Mouse (Mus musculus) midbrain, embryonic 15.5 days (tissue): ENCODE data around the gene Grip2. TPM values are rescaled to one million over a fixed set of nuclear protein-coding genes. Genes with fewer than 3 reads are reported as not detected.
A peak's percentile ranks its signal among the peaks of the same experiment; 100 is the strongest.

Source experiments
- ATAC-seq: fragments of 200-750 bp; cut with Nextera tagmentation; replicated peaks from 2 replicates; pipeline ENCODE4 v1.8.0; 2017; ENCODE audit warnings: moderate TSS enrichment
- H3K27ac ChIP-seq: fragments of 300-500 bp; sonication (generic); 2 replicates; pipeline ENCODE4 v1.5.1; 2015; ENCODE audit warnings: mild to moderate bottlenecking, inconsistent platforms
- H3K27me3 ChIP-seq: fragments of 300-500 bp; sonication (generic); replicated peaks from 2 replicates; pipeline ENCODE4 v1.6.1; 2015; ENCODE audit warnings: inconsistent platforms
- H3K36me3 ChIP-seq: fragments of 300-500 bp; sonication (generic); replicated peaks from 2 replicates; pipeline ENCODE4 v1.6.1; 2015; ENCODE audit warnings: inconsistent platforms
- H3K4me1 ChIP-seq: fragments of 300-500 bp; sonication (generic); 2 replicates; pipeline ENCODE4 v1.6.1; 2015; ENCODE audit warnings: inconsistent platforms
- H3K4me2 ChIP-seq: fragments of 300-500 bp; sonication (generic); 2 replicates; pipeline ENCODE4 v1.6.1; 2015; ENCODE audit warnings: inconsistent platforms, mild to moderate bottlenecking, moderate library complexity
- H3K4me3 ChIP-seq: fragments of 300-500 bp; sonication (generic); 2 replicates; pipeline ENCODE4 v1.5.1; 2015; ENCODE audit warnings: mild to moderate bottlenecking, inconsistent platforms
- H3K9ac ChIP-seq: fragments of 300-500 bp; sonication (generic); 2 replicates; pipeline ENCODE4 v1.6.1; 2015; ENCODE audit warnings: mild to moderate bottlenecking, inconsistent platforms
- H3K9me3 ChIP-seq: fragments of 300-500 bp; sonication (generic); 2 replicates; pipeline ENCODE4 v1.6.1; 2016; ENCODE audit warnings: inconsistent platforms
- WGBS: fragments of 180-500 bp; shearing (Covaris S2); methylation state at CpG from one replicate; pipeline ENCODE4 v1.1.7; 2015; ENCODE audit warnings: mixed read lengths; 5-methylcytosine and 5-hydroxymethylcytosine counted together
- polyA plus RNA-seq: library from polyadenylated mRNA; unstranded; fragments of >200 nt; fragmentation: Nextera tagmentation; extraction: Ambion mirVana; gene quantifications from 2 replicates; pipeline ENCODE4 v1.2.1, GENCODE M21; 2015

Gene Grip2
- polyA plus RNA-seq, 1 experiment from 2014 or later: 10.7 TPM

DNA sequence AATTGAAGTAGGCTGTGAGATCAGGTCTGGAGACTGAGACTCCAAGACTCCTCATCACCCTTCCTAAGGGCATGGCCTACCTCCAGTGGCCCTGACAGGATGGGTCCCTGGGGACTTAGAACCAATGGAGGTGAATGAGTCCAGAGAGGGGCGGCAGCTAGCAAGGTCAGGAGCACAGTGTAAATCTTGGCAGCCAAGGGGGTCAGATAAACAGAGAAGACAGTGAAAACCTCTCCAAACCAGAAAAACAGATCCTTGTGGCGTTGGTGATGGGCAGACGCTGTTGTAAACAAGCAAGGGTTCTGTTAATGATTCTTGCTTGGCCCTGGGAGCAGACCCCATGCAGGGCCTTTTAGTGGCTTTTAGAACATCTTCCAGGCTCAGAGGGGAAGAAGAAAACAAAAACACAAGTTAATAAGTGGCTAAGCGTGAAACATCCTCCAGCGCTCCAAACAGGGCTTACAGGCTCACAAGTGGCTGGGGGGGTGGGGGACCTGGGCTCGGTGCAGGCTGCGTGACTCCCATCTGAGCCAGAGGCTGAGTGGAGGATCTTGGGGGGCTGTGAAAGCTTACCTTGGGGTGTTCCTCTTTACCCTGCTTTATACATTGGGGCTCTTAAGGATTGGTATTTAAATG lies 81.0 kb downstream of the Grip2 start:
- WGBS: 81% methylated on average over 7 of the region's 7 CpGs
- Histone ChIP-seq H3K9ac (no peak overlapping the region), H3K9me3 (no peaks in the 10 kb centered on the region), H3K36me3 (peaks cover 55% of the 10 kb centered on the region), H3K4me3 (no peak overlapping the region), H3K27ac (no peak overlapping the region), H3K27me3 (no peaks in the 10 kb centered on the region), H3K4me1 (no peaks in the 10 kb centered on the region), H3K4me2 (no peak overlapping the region)
- no peak for ATAC-seq

- H3K4me1 ChIP-seq: no peaks in the 10 kb centered on the region
- ATAC-seq: no peak
- H3K36me3 ChIP-seq: peaks cover 51% of the 10 kb centered on the region
- H3K9ac ChIP-seq: no peak overlapping the region
- no peaks in the 10 kb centered on the region for H3K9me3 ChIP-seq
- no peak overlapping the region for H3K4me3 ChIP-seq
- H3K4me2 ChIP-seq: no peak overlapping the region
- 87% methylated on average over 3 of the region's 3 CpGs for WGBS
- no peak overlapping the region for H3K27ac ChIP-seq
- no peaks in the 10 kb centered on the region for H3K27me3 ChIP-seq
Observed at GRCm38 (mm10) chr6:91745246-91745645, 81.8 kb downstream of the Grip2 start.

- H3K4me3 ChIP-seq: no peak overlapping the region
- 61% methylated on average over 4 of the region's 4 CpGs for WGBS
- no peaks in the 10 kb centered on the region for H3K27me3 ChIP-seq
- H3K4me2 ChIP-seq: no peak overlapping the region
- H3K9ac ChIP-seq: no peak overlapping the region
- H3K9me3 ChIP-seq: no peaks in the 10 kb centered on the region
- no peak for ATAC-seq
- H3K36me3 ChIP-seq: peaks cover 50% of the 10 kb centered on the region
- H3K27ac ChIP-seq: no peak overlapping the region
- H3K4me1 ChIP-seq: no peaks in the 10 kb centered on the region
Observed at GRCm38 (mm10) chr6:91743886-91744285, 83.2 kb downstream of the Grip2 start.

DNA sequence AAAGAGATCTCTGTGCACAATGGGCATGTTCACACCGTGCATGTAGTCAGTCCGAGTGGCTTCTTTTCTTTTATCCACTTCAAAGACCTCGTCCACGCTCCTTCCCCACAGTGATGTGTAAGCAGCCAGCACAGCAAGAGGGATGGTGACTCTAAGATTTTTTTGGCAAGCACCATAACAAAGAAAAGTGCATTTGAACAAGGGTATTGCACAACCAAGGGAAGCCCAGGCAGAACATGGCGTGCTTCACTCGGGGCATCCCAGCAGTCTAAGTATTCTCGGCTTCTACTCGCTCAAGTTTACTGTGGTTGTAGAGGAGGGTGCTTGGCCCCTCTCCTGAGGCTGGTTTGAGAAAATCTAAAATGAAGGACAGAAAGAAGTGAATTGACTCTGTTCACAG lies 84.1 kb downstream of the Grip2 start:
- no peak overlapping the region for H3K27ac ChIP-seq
- no peak overlapping the region for H3K4me3 ChIP-seq
- no peaks in the 10 kb centered on the region for H3K9me3 ChIP-seq
- 78% methylated on average over 8 of the region's 8 CpGs for WGBS
- ATAC-seq: no peak
- H3K36me3 ChIP-seq: peaks cover 43% of the 10 kb centered on the region
- no peak overlapping the region for H3K4me2 ChIP-seq
- H3K27me3 ChIP-seq: no peaks in the 10 kb centered on the region
- H3K9ac ChIP-seq: no peak overlapping the region
- no peaks in the 10 kb centered on the region for H3K4me1 ChIP-seq

DNA sequence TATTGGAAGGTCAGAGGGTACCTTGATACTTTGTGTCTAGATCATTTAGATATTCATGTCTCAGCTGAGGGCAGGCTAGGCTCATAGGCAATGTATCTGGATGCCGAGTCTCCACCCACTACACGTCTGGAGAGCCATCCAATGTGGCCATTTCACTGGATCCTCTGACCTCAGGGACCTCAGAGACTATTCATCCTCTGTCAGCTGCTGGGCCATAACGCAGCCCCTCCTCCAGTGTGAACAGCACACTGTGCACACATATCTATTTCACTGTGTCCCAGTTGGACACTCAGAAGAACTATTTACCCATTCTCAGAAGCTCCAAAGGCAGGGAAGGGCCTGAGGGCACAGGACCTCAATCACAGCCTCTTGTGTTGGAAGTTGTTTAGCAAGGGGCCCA lies 84.6 kb downstream of the Grip2 start:
- no peaks in the 10 kb centered on the region for H3K27me3 ChIP-seq

GRCm38 (mm10) chr6:91741046-91741445 lies 86.0 kb downstream of the Grip2 start:
- WGBS: 62% methylated on average over 11 of the region's 11 CpGs

More for the DNA sequence above, 84.6 kb downstream of the Grip2 start:
- ATAC-seq: no peak
- Histone ChIP-seq H3K9me3 (no peaks in the 10 kb centered on the region), H3K36me3 (peaks cover 40% of the 10 kb centered on the region), H3K4me3 (no peak overlapping the region), H3K4me1 (no peaks in the 10 kb centered on the region), H3K4me2 (no peak overlapping the region), H3K27ac (no peak overlapping the region), H3K9ac (no peak overlapping the region)
- WGBS: 82% methylated on average over 3 of the region's 3 CpGs

GRCm38 (mm10) chr6:91738058-91738457 lies 89.0 kb downstream of the Grip2 start:
- Histone ChIP-seq H3K4me1 (no peaks in the 10 kb centered on the region), H3K4me3 (no peak overlapping the region), H3K9me3 (no peaks in the 10 kb centered on the region), H3K27me3 (no peaks in the 10 kb centered on the region), H3K4me2 (no peak overlapping the region), H3K27ac (no peak overlapping the region), H3K36me3 (peaks cover 37% of the 10 kb centered on the region), H3K9ac (no peak overlapping the region)
- 14% methylated on average over 5 of the region's 5 CpGs for WGBS
- ATAC-seq: no peak

More at GRCm38 (mm10) chr6:91741046-91741445, 86.0 kb downstream of the Grip2 start:
- ATAC-seq: peak; percentile 74; the same call in 1 of the 2 replicates
- Histone ChIP-seq H3K9ac (no peak overlapping the region), H3K4me2 (no peak overlapping the region), H3K36me3 (peaks cover 45% of the 10 kb centered on the region), H3K27ac (no peak overlapping the region), H3K4me1 (no peaks in the 10 kb centered on the region), H3K27me3 (no peaks in the 10 kb centered on the region), H3K9me3 (no peaks in the 10 kb centered on the region), H3K4me3 (no peak overlapping the region)

DNA sequence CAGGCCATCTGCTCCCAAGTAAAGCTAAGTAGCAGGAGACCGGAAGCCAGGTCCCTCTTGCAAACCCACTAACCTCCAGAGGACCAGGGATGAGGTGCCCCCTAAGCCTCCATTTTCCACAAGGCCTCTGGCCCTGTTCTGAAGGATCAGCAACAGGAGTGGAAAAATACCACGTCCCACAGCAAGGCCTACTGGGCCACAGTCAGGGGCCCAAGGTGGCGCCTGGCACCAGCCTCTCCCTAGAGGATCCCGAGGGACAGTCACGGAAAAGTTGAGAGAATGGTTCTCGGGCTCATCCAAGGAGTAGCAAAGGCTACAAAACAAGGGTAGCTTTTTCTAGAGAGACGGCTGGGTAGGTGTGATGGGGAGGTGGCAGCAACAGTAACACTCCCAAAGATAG lies 89.6 kb downstream of the Grip2 start:
- ATAC-seq: no peak
- H3K36me3 ChIP-seq: peaks cover 34% of the 10 kb centered on the region
- H3K27me3 ChIP-seq: no peaks in the 10 kb centered on the region
- H3K27ac ChIP-seq: no peak overlapping the region
- WGBS: 85% methylated on average over 7 of the region's 7 CpGs
- H3K4me3 ChIP-seq: no peak overlapping the region
- H3K4me1 ChIP-seq: no peaks in the 10 kb centered on the region
- no peaks in the 10 kb centered on the region for H3K9me3 ChIP-seq
- H3K9ac ChIP-seq: no peak overlapping the region
- no peak overlapping the region for H3K4me2 ChIP-seq

DNA sequence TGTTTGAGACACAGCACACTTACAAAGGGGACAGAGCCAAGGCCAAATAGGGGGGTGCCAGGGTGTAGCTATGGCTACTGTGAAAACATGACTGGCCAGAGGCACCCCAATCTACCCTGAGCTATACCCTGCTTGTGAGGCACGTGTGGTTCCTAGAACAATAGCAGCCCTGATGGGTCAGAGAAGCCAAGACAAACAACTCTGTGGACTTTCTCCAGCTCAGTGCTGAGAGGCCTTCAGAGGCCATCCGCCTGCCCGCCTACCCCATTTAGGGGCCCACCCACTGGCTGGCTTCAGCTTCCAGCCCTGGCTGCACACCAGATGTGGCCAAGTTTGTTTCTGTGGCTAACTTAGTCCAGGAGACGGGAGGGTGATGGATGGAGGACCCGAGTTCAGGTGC lies 90.6 kb downstream of the Grip2 start:
- Histone ChIP-seq H3K27ac (no peak overlapping the region), H3K36me3 (peaks cover 25% of the 10 kb centered on the region)

DNA sequence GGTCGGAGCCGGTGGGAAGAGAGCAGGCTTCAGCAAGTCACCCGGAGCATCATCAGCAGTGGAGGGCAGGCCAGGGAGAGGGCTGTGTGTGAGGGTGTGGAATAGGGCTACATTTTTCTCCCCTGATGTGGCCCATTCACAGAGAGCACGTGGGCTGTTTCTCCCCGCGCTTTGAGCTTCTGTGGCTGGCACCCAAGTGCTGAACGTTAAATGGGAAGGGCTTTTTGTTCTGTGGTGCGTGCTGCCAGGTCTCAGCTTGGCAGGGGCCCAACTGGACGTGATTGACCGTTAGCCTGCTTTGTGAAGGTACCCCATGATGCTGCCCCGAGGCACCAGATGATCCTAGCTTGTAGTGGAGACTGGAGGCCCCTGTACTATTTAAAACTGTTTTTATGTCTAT lies 94.9 kb downstream of the Grip2 start:
- Histone ChIP-seq H3K27ac (no peak overlapping the region), H3K36me3 (peaks cover 13% of the 10 kb centered on the region; the same call in 1 of the 2 replicates)

More for the DNA sequence above, 90.6 kb downstream of the Grip2 start:
- H3K9ac ChIP-seq: no peak overlapping the region
- no peak overlapping the region for H3K4me2 ChIP-seq
- WGBS: 70% methylated on average over 5 of the region's 5 CpGs
- H3K4me3 ChIP-seq: no peak overlapping the region
- no peaks in the 10 kb centered on the region for H3K27me3 ChIP-seq
- H3K4me1 ChIP-seq: peaks cover under 1% of the 10 kb centered on the region; the same call in 1 of the 2 replicates
- ATAC-seq: no peak
- H3K9me3 ChIP-seq: no peaks in the 10 kb centered on the region

DNA sequence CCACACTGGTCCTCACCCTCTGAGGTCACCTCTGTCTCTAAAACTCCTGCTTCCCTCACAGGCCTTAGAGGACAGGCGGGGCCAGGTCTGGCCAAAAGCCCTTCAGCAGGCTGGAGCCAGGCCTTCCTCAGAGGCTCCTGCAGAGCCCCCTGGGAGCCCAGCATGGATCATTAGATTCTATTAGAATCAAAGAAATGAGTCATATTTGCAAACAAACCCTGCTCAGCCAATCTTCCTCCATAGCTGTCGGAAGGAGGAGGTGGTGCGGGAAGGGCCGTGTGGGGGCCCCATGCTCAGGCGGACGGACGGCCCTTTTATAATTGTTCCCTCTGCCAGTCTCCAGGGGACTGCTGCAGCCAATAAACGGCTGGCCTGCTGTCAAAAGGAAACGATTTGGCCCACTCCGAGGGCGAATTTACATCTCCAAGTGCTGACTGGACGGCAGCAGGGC lies 97.3 kb downstream of the Grip2 start:
- 5% methylated on average over 12 of the region's 12 CpGs for WGBS
- no peak overlapping the region for H3K9ac ChIP-seq
- no peaks in the 10 kb centered on the region for H3K27me3 ChIP-seq
- no peak overlapping the region for H3K4me3 ChIP-seq
- no peaks in the 10 kb centered on the region for H3K9me3 ChIP-seq
- H3K27ac ChIP-seq: peak overlapping the region; percentile 72
- H3K36me3 ChIP-seq: peaks cover 18% of the 10 kb centered on the region
- peaks cover 35% of the 10 kb centered on the region for H3K4me1 ChIP-seq
- peak; percentile 64 for ATAC-seq
- no peak overlapping the region for H3K4me2 ChIP-seq

More for the DNA sequence above, 94.9 kb downstream of the Grip2 start:
- H3K9ac ChIP-seq: no peak overlapping the region
- no peaks in the 10 kb centered on the region for H3K27me3 ChIP-seq
- ATAC-seq: 0 out of 2 replicates have a peak, but pooled peaks have one; percentile 22
- H3K4me1 ChIP-seq: peaks cover 32% of the 10 kb centered on the region
- no peak overlapping the region for H3K4me3 ChIP-seq
- WGBS: 63% methylated on average over 11 of the region's 11 CpGs
- no peak overlapping the region for H3K4me2 ChIP-seq
- H3K9me3 ChIP-seq: no peaks in the 10 kb centered on the region

DNA sequence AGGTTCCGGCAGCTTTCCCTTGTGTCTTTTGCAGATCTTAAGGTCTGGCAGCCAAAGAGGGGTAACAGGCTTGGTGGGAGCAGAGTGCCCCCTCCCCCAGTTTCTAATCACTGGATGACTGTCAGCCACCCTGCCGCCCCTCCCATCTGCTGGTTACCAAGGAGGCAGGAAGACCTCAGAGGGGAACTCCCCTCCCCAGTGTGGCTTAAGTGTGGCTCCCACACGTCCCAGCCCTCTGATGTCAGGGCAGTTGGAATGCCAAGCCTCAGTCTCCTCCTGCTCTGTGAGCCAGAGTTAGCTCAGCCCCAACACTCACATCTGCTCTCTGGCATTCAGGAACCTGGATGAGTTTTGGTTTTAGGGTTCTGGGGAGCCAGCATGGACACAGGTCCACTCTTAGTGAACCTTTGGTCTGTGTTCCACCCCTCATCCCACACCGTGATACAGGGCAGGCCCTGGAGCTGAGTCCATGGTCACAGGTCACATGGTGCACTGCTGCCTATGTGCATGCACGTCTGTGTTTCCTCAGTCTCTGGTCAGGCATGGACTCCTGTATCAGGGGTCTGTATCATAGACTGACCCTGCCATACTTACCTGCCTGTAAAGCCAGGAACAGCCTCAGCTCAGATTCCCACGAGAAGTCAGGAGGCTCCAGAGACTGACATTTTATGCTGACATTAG lies 98.0 kb downstream of the Grip2 start:
- peak overlapping the region; percentile 72 for H3K27ac ChIP-seq
- no peak overlapping the region for H3K4me3 ChIP-seq
- 24% methylated on average over 6 of the region's 6 CpGs for WGBS
- no peak overlapping the region for H3K9ac ChIP-seq
- H3K4me1 ChIP-seq: peaks cover 35% of the 10 kb centered on the region
- H3K36me3 ChIP-seq: peaks cover 25% of the 10 kb centered on the region
- no peak overlapping the region for H3K4me2 ChIP-seq
- H3K27me3 ChIP-seq: no peaks in the 10 kb centered on the region
- H3K9me3 ChIP-seq: no peaks in the 10 kb centered on the region
- ATAC-seq: peak; percentile 62

DNA sequence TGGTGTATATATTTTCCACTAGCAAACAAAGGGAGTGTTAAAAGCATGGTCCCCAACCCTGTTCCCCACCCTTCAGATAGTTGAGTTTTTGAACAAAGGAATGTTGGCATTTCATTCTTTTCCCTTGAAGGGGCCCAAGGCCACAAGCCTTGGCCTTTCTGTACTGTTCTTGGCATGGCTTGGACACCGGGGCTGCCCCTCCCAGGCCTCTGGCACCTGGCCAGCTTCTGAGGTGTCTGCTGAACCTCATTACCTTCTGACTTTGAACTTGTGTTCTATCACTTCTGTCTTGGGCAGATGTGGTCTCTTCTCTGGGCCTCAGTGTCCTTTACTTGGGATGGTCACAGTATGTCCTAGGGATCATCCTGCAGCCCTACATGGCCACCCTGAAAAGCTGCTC lies 99.7 kb downstream of the Grip2 start:
- Histone ChIP-seq H3K4me2 (no peak overlapping the region), H3K27me3 (no peaks in the 10 kb centered on the region), H3K9ac (no peak overlapping the region), H3K36me3 (peaks cover 32% of the 10 kb centered on the region), H3K9me3 (no peaks in the 10 kb centered on the region), H3K27ac (no peak overlapping the region), H3K4me1 (peaks cover 35% of the 10 kb centered on the region), H3K4me3 (no peak overlapping the region)
- WGBS: 79% methylated on average over 1 of the region's 1 CpGs
- no peak for ATAC-seq
